Mouse (Mus musculus) T-helper 1 cell (primary cell): ENCODE results near the gene Calr.

Experiments
- in situ Hi-C: fragments of 300-600 bp; cut with MboI, MseI; formaldehyde crosslinking; loops from one replicate; pipeline ENCODE4 v1.15.1; 2025; ENCODE audit warnings: high pct_unique_total_duplicates

Calr gene

GRCm38 (mm10) chr8:84792429-84792947, 54.2 kb downstream of the Calr start:
- in situ Hi-C loops: no loop called here
